Mouse (Mus musculus) lung, postnatal 4 days (tissue): ENCODE results near the gene Mgrn1.
A peak's percentile ranks its signal among the peaks of the same experiment; 100 is the strongest.

Experiments used
- DNase-seq, 2 experiments: peaks; one replicate each; pipeline ENCODE4 v3.0.0; 2021

Gene Mgrn1

GRCm38 (mm10) chr16:4942868-4943267, 56.8 kb downstream of the Mgrn1 start:
- no peak for DNase-seq

GRCm38 (mm10) chr16:4943431-4943830, 57.4 kb downstream of the Mgrn1 start:
- DNase-seq, result no peak

- DNase-seq, result no peak
These were observed 59.4 kb downstream of the Mgrn1 start for GRCm38 (mm10) chr16:4945415-4945814.

GRCm38 (mm10) chr16:4946155-4946554, 60.1 kb downstream of the Mgrn1 start:
- DNase-seq, result no peak

- DNase-seq, result no peak
These were observed 61.3 kb downstream of the Mgrn1 start for GRCm38 (mm10) chr16:4947378-4947777.

- DNase-seq, result no peak
These were observed 70.6 kb downstream of the Mgrn1 start for GRCm38 (mm10) chr16:4956609-4957008.

- no peak for DNase-seq
These were observed 71.4 kb downstream of the Mgrn1 start for GRCm38 (mm10) chr16:4957446-4957845.

GRCm38 (mm10) chr16:4960260-4960659, 74.2 kb downstream of the Mgrn1 start:
- peak in 1 of 2 experiments; percentile 18 for DNase-seq

- DNase-seq, result no peak
These were observed 77.3 kb downstream of the Mgrn1 start for GRCm38 (mm10) chr16:4963346-4963745.

- peak; percentile 97 to 100 for DNase-seq
These were observed 78.0 kb downstream of the Mgrn1 start, which contains the start of gene Anks3 for GRCm38 (mm10) chr16:4963797-4964709. Gene Anks3, minus strand, starts transcription at chr16:4964205.

GRCm38 (mm10) chr16:4964731-4965391, 78.8 kb downstream of the Mgrn1 start:
- no peak for DNase-seq

- DNase-seq, result no peak
These were observed 79.5 kb downstream of the Mgrn1 start for GRCm38 (mm10) chr16:4965392-4966129.

- no peak for DNase-seq
These were observed 82.4 kb downstream of the Mgrn1 start for GRCm38 (mm10) chr16:4968426-4968825.

GRCm38 (mm10) chr16:4969055-4969843, 83.2 kb downstream of the Mgrn1 start:
- DNase-seq, result peak; percentile 58 to 63

GRCm38 (mm10) chr16:4971626-4972025, 85.6 kb downstream of the Mgrn1 start:
- DNase-seq, result peak; percentile 65 to 81

- no peak for DNase-seq
These were observed 88.5 kb downstream of the Mgrn1 start for GRCm38 (mm10) chr16:4974521-4974920.

- DNase-seq, result no peak
These were observed 90.1 kb downstream of the Mgrn1 start for GRCm38 (mm10) chr16:4976180-4976579.

GRCm38 (mm10) chr16:4978275-4979051, 92.4 kb downstream of the Mgrn1 start:
- DNase-seq, result peak; percentile 39 to 66

GRCm38 (mm10) chr16:4979755-4980380, 93.8 kb downstream of the Mgrn1 start:
- DNase-seq, result peak in 1 of 2 experiments; percentile 42

GRCm38 (mm10) chr16:4984717-4985116, 98.7 kb downstream of the Mgrn1 start:
- no peak for DNase-seq
